ENCODE assay signal across 11 mouse cellular contexts in the genomic region with DNA sequence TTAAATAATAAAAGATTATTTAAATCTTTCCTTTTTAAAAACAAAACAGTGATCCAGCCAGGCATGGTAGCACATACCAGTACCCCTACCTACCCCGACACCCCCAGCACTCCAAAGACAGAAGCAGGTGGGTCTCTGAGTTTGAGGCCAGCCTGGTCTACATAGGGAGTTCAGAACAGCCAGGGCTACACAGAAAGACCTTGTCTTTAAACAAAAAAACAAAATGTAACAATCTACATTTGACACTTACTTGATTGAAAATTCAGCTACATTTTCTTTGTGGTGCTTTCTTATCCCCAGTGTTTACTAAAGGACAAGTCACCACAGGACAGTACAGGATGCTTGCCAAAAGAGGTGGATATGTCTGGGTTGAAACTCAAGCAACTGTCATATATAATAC. TPM values are rescaled to one million over a fixed set of nuclear protein-coding genes. Genes with fewer than 3 reads are reported as not detected.
DNase-seq lines count a peak whose midpoint lies in the region; ATAC-seq and TF ChIP-seq lines count a peak whose summit lies in the region.
"Had no signal": no experiment of that assay in that cellular context is flagged by ENCODE, and none has a peak within 500 bp of the region (broad histone marks: within the 10 kb centered on the region; RNA-seq: fewer than 3 reads in every experiment).

A gene (plus strand): TSS at position 301 of the 400 bp plus-strand sequence.

- no peak for DNase-seq in heart, postnatal 25 days (ENCODE audit: low spot score)
- DNase-seq in stomach, postnatal 0 days (ENCODE audit: low spot score): no peak
- DNase-seq in left cerebral cortex, postnatal 36 days (ENCODE audit: low spot score in 2 of 2): no peak
- DNase-seq in cerebellum, adult 9-11 months: no peak

- no peak within 1 kb of the TSS for H3K9ac ChIP-seq in heart, embryonic 16.5 days (ENCODE audit: low read length)
- no peak within 1 kb of the TSS for H3K9ac ChIP-seq in stomach, embryonic 14.5 days (replicated peaks; ENCODE audit: low read depth, low read length)
- H3K9ac ChIP-seq in stomach, postnatal 0 days (ENCODE audit: low read length): no peak within 1 kb of the TSS
- H3K9ac ChIP-seq in stomach, embryonic 16.5 days (ENCODE audit: low read length): no peak within 1 kb of the TSS

- H3K36me3 ChIP-seq in heart, embryonic 16.5 days (ENCODE audit: control insufficient read depth, insufficient read depth): peaks cover 57% of the 10 kb centered on the region
- H3K36me3 ChIP-seq in stomach, embryonic 14.5 days (ENCODE audit: control insufficient read depth, insufficient read depth, low read length): peaks cover 54% of the 10 kb centered on the region
- peaks cover 13% of the 10 kb centered on the region; the same call in 1 of the 2 replicates for H3K36me3 ChIP-seq in stomach, postnatal 0 days (ENCODE audit: control insufficient read depth, insufficient read depth, low read length)
- H3K36me3 ChIP-seq in stomach, embryonic 16.5 days (ENCODE audit: control insufficient read depth, insufficient read depth, low read length): peaks cover 29% of the 10 kb centered on the region; the same call in 1 of the 2 replicates

- no peak within 1 kb of the TSS for H3K4me3 ChIP-seq in heart, embryonic 16.5 days (ENCODE audit: low read length)
- no peak within 1 kb of the TSS for H3K4me3 ChIP-seq in stomach, embryonic 14.5 days (ENCODE audit: low read depth, low read length)
- no peak within 1 kb of the TSS for H3K4me3 ChIP-seq in stomach, postnatal 0 days (ENCODE audit: low read depth, low read length)
- no peak within 1 kb of the TSS for H3K4me3 ChIP-seq in stomach, embryonic 16.5 days (replicated peaks; ENCODE audit: low read length)

- H3K27me3 ChIP-seq in heart, embryonic 16.5 days (ENCODE audit: control insufficient read depth, insufficient read depth, low read length): no peaks in the 10 kb centered on the region
- H3K27me3 ChIP-seq in stomach, embryonic 14.5 days (ENCODE audit: control insufficient read depth, insufficient read depth, low read length): no peaks in the 10 kb centered on the region
- no peaks in the 10 kb centered on the region for H3K27me3 ChIP-seq in stomach, postnatal 0 days (ENCODE audit: control insufficient read depth, insufficient read depth, low read length)
- H3K27me3 ChIP-seq in stomach, embryonic 16.5 days (ENCODE audit: control insufficient read depth, insufficient read depth, low read length): no peaks in the 10 kb centered on the region

- TF ChIP-seq EP300 in stomach, postnatal 0 days (optimal IDR thresholded peaks at IDR 0.05): no peak

- no peak within 1 kb of the TSS for H3K4me2 ChIP-seq in heart, embryonic 16.5 days (ENCODE audit: low read depth, low read length)
- H3K4me2 ChIP-seq in stomach, embryonic 14.5 days (replicated peaks; ENCODE audit: low read depth, low read length): no peak within 1 kb of the TSS
- no peak within 1 kb of the TSS for H3K4me2 ChIP-seq in stomach, postnatal 0 days (replicated peaks; ENCODE audit: low read depth)
- H3K4me2 ChIP-seq in stomach, embryonic 16.5 days (ENCODE audit: low read depth, low read length): no peak within 1 kb of the TSS

- H3K27ac ChIP-seq in heart, embryonic 16.5 days (ENCODE audit: low read length): no peak within 1 kb of the TSS
- H3K27ac ChIP-seq in stomach, embryonic 14.5 days (ENCODE audit: low read length): no peak within 1 kb of the TSS
- no peak within 1 kb of the TSS for H3K27ac ChIP-seq in stomach, postnatal 0 days (replicated peaks)
- H3K27ac ChIP-seq in stomach, embryonic 16.5 days (ENCODE audit: low read length): no peak within 1 kb of the TSS
- H3K27ac ChIP-seq: kidney, postnatal 0 days had no signal

- no peaks in the 10 kb centered on the region for H3K9me3 ChIP-seq in heart, embryonic 16.5 days (replicated peaks; ENCODE audit: control insufficient read depth, low read length)
- H3K9me3 ChIP-seq in stomach, embryonic 14.5 days (ENCODE audit: control insufficient read depth, low read depth, low read length): no peaks in the 10 kb centered on the region
- no peaks in the 10 kb centered on the region for H3K9me3 ChIP-seq in stomach, postnatal 0 days (ENCODE audit: control insufficient read depth, low read length)
- no peaks in the 10 kb centered on the region for H3K9me3 ChIP-seq in stomach, embryonic 16.5 days (replicated peaks; ENCODE audit: control insufficient read depth, low read length)

- ATAC-seq in heart, embryonic 16.5 days (replicated peaks; ENCODE audit: extremely low read depth, insufficient read depth, low FRiP score): no peak
- ATAC-seq in stomach, embryonic 14.5 days (ENCODE audit: insufficient number of reproducible peaks, insufficient read depth, low FRiP score, low read depth): no peak
- ATAC-seq in stomach, postnatal 0 days (ENCODE audit: low FRiP score, low TSS enrichment): no peak
- no peak for ATAC-seq in stomach, embryonic 16.5 days (ENCODE audit: insufficient read depth, low FRiP score)
- ATAC-seq in megakaryocyte-erythroid progenitor cell, adult 5-6 weeks (replicated peaks; ENCODE audit: low FRiP score, low TSS enrichment, poor library complexity, severe bottlenecking): no peak
- ATAC-seq: lung, postnatal 0 days had no signal

- WGBS in heart, embryonic 16.5 days: 82% methylated on average over 1 of the region's 1 CpGs
- WGBS in stomach, embryonic 14.5 days: 86% methylated on average over 1 of the region's 1 CpGs
- 88% methylated on average over 1 of the region's 1 CpGs for WGBS in stomach, postnatal 0 days
- 92% methylated on average over 1 of the region's 1 CpGs for WGBS in stomach, embryonic 16.5 days

- intact Hi-C loops in heart, postnatal 25 days (cut with DNase I): loop anchor here (5.0 kb wide), 1 partner anchor 230 kb away; no protein-coding TSS in a partner anchor
- intact Hi-C loops in left cerebral cortex, postnatal 36 days (cut with DNase I): no loop called here

- peaks cover 4% of the 10 kb centered on the region for H3K4me1 ChIP-seq in heart, embryonic 16.5 days (ENCODE audit: control insufficient read depth, insufficient read depth, low read length)
- H3K4me1 ChIP-seq in stomach, embryonic 14.5 days (ENCODE audit: control insufficient read depth, insufficient read depth, low read length): no peaks in the 10 kb centered on the region
- no peaks in the 10 kb centered on the region for H3K4me1 ChIP-seq in stomach, postnatal 0 days (replicated peaks; ENCODE audit: control insufficient read depth, insufficient read depth)
- H3K4me1 ChIP-seq in stomach, embryonic 16.5 days (ENCODE audit: control insufficient read depth, insufficient read depth, low read length): no peaks in the 10 kb centered on the region

- TF ChIP-seq CTCF in stomach, postnatal 0 days (IDR thresholded peaks at IDR 0.05; ENCODE audit: low read depth): no peak

RNA-seq across cellular contexts. Expression of the gene that starts here (rescaled TPM):
- polyA plus RNA-seq in heart, embryonic 16.5 days (2015; fragmentation: Nextera tagmentation; extraction: Ambion mirVana): 9.4 and 10.1 TPM in 2 replicates
- total RNA-seq in heart, postnatal 25 days (2021): 1 to 10 TPM; 6.7 to 7.2 TPM
- polyA plus RNA-seq in stomach, embryonic 14.5 days (2014; fragmentation: Nextera tagmentation; extraction: Ambion mirVana): 11.6 and 16.1 TPM in 2 replicates
- 5.7 and 7.0 TPM in 2 replicates for polyA plus RNA-seq in stomach, postnatal 0 days (2015; fragmentation: Nextera tagmentation; extraction: Ambion mirVana)
- total RNA-seq in left cerebral cortex, postnatal 36 days (2021): 10 to 100 TPM; 10.5 to 13.3 TPM
- polyA plus RNA-seq in stomach, embryonic 16.5 days (2015; fragmentation: Nextera tagmentation; extraction: Ambion mirVana): 12.3 and 15.0 TPM in 2 replicates
- total RNA-seq in megakaryocyte-erythroid progenitor cell, adult 5-6 weeks (2014; fragmentation: Nextera tagmentation): not detected in 2 replicates
- total RNA-seq in megakaryocyte-erythroid progenitor cell, adult 5-6 weeks (2017): not detected in 2 replicates
- polyA plus RNA-seq: C2C12 had no signal

Comparison
In these comparisons a context has a peak if more than half of its experiments do, and no peak if none do; other contexts are left out.
1. RNA of the gene that starts here (total RNA-seq): 10.5 to 13.3 TPM in left cerebral cortex, postnatal 36 days and 6.7 to 7.2 TPM in heart, postnatal 25 days; not detected in megakaryocyte-erythroid progenitor cell, adult 5-6 weeks; every median in the first group is over 4 times any median in the second.